Mouse (Mus musculus) urinary bladder, adult 2 months (tissue): Measurements from ENCODE around the gene Sobp. TPM values are rescaled to one million over a fixed set of nuclear protein-coding genes. Genes with fewer than 3 reads are reported as not detected.
A peak's percentile ranks its signal among the peaks of the same experiment; 100 is the strongest.

Experiments
- DNase-seq: peaks from one replicate; pipeline ENCODE4 v3.0.0; 2022; ENCODE audit warnings: low spot score
- polyA plus RNA-seq: library from polyadenylated mRNA; depleted of rRNA; stranded (reverse); fragments of >200 nt; gene quantifications from 2 replicates; pipeline ENCODE4 v1.2.3, GENCODE M21; 2012

Gene Sobp
- polyA plus RNA-seq, 1 experiment: 1.2 TPM

DNA sequence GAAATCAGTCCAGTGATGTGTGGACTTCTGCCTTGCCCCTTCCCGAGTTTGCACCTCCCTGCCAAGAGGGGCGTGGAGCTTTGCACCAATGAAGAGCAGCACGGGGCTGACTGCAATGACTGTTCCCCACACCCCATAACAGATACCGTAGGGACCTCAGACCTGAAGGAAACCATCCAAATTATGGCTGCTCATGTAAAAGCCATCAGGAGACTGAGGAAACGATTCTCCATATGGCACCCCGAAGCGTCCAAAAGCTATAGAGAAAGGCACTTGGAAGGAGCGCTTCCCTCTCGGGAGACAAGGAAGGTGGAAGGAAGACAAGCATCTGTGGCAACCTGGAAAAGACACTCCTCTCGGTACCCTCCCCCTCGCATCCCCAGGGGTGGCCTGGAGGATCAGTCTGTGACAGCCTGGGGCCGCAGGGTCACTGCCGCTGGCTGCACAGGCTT, 180.0 kb downstream of the Sobp start:
- DNase-seq: no peak

DNA sequence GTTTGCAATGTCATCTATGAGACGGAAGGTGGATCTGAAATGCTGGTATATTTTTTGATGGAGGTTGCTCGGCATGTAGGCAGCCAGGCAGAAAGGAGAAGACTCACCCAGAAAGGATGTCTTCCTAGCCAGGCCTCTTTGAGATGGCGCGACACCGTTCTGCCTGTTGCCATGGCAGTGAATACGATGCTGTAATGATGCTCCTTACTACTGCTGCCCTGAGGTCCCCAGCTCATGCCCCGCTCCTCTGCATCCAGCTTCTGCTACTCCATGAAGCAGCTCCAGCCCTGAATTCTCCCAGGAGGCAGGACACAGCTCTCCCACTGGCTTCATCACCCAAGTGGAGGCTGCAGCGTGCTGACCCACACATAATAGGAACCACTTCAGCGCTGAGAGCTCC, 183.3 kb downstream of the Sobp start:
- DNase-seq: no peak

DNA sequence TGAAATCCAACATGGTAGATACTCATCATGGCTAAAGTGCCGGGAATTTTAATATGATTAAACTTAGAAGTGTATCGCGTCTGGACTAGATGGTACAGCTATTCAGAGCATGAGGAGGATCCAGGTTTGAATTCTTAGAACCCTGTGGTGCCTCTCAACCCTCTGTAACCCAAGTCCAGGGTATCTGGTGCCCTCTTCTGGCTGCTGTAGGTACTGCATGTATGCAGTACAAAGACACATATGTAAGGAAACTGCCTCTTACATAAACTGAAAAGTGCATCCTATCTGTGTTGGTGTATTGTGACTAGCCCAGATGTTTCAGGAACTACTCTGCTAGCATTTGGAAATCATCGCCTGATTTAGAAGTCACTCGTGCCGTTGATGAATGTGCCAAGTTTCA, 184.4 kb downstream of the Sobp start:
- no peak for DNase-seq

DNA sequence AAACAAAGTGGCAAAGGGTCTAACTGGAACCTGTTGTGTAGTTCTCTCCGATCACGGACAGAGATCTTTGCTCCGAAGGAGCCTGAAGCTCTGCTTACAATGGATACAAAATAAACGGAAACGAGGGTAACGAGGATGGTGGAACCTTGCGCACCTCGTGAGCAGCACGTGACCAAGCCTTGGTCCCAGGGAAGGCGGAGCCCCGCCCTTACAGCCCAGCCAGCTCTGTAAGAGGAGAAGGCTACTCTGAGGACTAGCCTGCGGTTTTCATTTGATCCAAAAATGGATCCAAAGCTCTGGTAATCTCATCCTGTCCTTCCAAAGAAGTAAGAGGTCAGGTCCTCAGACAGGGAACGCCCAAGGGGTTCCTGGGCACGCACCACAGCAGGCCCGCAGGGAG, 185.7 kb downstream of the Sobp start:
- no peak for DNase-seq

DNA sequence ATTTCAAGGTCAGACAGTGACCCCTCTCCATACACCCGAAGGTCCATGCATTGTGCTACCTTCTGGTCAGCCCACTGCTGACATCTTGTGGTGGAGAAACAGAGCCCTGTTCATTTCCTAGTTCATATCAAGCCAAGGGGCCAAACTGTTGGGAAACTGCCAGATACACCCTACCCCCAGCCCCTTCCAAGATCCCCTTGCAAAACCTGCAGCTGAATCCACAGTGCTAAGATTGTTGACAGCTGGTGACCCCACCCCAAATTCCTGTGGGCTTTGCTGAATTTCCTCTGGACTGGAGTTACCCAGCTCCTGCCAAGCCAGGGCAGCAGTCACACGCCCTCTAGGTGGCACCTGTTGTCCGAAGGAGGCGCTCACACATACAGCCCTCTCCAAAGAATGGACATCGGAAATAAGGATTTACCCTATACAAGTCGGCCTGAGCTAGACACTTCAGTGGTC, 186.7 kb downstream of the Sobp start:
- peak; percentile 42 for DNase-seq

DNA sequence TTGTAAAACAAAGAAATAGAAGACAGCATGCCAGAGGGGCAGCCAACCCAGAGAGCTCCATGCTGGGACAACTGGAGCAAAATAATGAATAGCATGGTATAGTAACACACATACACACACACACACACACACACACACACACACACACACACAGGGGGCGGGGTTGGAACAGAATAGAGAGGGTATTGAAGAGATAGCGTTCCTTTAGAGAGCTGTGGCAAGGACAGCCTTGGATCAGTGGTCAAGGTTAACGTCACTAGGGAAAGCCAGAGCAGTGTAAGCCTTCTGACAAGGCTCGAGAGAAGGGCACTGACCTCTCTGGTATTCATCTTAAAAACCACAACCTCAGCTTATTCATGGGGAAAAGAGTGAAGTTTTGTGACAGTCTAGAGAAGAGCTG, 189.4 kb downstream of the Sobp start:
- no peak for DNase-seq

DNA sequence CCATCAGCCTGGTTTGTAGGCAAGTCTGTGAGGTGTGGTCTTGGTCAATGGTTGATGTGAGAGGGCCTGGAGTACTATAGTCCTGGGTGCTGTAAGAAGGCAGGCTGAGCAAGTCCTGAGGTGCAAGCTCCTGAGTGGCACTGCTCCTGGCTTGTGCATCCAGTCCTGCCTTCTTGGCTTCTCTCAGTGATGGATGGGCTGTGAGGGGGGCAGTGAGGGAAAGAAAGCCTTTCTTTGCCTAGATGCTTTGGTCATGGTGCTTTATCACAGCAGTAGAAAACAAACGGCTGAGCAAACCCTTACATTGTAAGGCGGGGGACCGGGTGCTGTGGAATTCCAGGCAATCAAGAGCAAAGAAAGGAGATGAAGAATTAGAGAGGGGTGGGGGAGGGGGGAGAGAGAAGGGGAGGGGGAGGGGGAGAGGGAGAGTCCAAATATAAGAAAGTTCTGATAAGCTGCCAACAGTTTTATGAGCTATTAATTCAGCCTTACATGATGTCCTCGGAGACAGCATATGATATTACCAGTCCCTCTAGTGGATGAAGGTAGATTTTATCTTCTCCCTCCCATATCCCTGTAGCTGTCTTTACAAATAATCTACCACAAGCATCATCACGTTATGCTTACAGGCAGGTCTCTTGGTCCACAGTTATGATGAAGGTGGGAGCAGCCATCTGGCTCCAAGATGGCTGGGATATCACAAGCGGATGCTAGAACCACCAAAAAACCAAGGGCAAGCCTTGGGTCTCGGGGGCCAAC, 193.2 kb downstream of the Sobp start:
- DNase-seq: no peak

DNA sequence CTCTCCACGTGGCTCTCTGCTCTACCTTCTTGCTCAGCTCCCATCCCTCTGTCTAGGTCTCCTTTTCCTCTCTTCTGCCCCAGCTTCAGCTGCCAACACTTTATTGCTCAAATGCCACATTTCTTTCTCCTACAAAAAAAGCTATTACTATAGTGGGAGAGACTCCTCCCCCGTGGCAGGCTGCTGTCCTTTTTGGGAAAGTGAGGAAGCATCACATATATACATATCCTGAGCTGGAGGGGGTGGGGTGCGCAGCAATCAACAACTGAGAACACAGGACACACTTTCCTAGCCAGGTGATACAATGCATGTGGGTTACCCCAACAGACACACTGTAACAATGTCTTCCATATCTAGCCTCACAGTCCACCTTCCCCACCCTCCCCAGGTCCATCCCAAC, 196.0 kb downstream of the Sobp start:
- DNase-seq: no peak

DNA sequence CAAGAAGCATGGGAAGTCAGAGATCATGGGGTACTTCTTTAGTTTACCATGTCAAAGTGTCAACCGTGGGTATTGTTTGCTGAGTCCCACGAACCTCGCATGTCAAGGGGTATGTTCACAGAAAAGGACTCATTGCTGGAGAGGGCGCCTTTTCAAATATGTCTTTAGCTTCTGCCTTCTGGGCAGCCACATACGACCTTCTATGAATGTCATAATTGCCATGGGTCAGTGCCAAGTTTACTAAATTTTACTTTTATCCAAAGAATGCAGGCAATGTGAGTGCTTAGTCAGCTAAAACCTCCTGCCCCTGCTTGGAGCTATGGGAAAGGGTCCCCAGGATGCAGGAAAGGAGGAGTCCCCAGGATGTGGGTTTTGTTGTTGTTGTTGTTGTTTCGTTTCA, 197.8 kb downstream of the Sobp start:
- no peak for DNase-seq

DNA sequence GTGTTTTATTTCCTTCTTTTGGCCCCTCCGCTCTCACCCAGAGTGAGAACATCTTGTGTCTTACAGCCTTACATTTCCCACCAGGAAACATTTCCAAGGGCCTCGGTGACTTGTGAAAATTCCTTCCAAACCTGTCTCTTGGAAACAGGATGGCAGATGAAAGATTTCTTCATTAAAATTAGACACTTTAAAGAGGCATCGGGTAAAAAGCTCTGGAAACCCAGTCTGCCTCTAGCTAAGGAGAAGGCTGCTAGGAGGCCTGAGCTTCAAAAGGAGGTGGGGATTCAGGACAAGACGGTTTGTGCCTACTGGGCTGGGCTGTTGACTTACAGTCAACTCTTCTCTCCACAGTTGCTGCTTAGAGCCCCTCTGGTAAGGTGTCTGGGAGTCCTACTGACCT, 200.8 kb downstream of the Sobp start:
- no peak for DNase-seq

DNA sequence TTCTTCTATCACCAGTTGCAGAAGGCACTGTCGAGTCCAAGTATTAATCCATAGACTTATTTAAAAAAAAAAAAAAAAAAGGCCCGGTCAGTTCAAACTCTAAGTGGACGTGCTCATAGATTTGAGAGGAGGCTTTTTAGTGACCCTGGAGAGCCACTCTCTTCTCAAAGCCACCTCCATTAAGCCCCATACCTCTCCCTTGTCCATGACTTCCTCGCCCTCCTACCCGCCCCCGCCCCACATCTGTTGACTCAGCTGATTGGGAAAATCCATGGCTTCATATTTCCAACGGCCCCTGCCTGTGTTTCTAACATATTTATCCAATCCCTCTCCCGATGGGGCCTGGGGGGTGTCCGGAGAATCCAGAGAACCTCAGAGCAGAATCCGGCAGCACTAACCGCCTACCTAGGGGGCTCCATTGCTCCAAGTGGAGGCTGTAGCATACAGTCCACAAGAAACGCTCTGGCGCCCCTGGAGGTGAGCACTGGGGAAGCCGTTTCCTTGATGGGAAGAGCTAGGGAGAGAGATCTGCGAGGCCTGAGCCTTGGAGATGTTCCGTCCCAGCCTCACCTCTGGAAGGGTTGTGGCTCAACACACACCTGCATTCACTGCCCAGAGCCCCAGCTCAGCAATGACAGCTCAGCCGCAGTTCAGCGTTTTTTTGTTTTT, 201.7 kb downstream of the Sobp start:
- no peak for DNase-seq

DNA sequence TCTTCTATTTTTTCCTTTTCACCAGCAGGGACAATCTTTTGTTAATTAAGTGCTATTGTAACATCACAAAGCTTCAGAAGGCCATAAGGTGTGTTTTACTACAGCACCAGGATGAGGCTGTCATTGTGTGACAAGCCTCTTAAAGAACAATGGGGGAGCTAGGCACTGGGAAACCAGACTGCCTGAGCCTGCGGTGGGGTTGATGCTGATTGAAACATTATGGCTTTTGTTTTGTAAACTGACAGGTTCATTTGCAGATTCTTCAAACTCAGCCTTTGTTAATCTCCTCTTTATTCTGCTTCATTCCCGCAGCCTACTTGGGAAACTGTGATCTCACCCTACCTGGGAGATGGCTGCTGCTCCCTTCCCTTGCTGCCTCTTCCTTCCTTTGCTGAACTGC, 206.0 kb downstream of the Sobp start:
- DNase-seq: no peak

DNA sequence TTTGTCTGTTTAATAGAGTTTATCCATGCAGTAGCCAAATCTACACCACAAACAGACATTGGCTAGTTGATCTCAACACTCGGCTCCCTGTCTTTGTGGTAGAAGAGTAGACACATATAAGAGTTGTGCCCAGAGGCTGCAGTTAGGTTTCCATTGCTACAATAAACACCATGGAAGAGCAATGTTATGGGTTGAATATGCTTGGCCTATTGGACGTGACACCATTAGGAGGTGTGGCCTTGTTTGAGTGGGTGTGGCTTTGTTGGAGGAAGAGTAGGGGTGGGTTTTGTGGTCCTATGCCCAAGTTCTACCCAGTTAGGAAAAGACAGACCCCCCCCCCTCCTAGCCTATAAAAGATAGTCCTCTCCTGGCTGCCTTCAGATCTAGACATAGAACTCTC, 211.3 kb downstream of the Sobp start:
- no peak for DNase-seq

DNA sequence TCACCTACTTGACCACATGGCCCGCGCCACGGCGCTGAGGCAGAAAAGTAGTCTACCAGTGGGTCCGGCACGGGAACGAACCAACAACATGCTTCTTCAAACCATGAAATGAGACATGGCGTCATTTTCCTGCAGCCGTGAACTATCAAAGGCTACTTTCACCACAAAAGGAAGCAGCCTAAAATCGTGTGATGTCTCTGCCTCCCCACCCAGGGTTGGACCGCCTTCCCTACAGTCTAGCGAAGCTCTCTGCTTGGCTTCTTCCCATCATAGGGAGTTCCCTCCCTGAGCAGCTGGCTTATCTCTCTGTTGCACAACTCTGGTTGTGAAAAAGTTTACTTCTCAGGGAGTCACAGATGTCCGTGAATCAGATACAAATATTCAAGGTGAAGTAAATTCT, 211.7 kb downstream of the Sobp start:
- DNase-seq: no peak

DNA sequence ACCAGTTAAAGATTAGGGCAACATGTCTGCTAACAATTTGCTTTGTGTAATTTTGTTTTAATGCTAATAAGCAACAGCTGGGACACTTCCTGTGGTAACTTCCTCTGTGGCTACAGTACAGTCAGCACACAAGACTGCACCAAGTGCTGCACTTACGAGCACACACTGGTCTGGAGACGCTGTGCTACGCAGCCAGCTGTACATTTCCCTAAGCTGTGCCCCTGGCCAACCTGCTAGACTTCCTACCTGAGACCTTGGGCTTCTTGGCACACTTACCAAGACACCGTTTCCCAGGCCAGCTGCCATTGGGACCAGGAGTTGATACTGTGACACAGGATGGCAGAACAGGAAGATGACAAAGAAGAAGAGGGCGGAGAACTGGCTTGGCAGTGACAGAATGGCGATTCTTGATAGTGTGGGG, 212.1 kb downstream of the Sobp start:
- DNase-seq: no peak

DNA sequence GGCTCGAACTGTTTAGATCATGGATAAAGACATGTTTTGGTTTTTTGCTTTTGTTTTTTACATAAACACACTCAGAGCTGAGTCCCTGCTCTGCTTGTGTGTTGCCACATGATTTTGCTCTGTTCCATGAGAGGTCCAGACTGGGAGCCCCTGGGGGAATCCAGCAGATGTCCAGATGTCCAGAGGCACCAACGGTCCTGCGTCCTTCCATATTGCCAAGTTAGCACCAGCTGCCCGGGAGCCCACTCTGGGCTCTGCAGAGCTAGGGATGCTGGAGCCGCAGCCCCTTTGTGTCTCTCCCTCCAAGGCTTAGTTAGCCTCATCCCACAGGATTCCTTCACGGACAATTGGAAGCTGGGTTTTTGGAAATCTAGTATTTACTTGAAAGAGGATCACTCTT, 212.6 kb downstream of the Sobp start:
- no peak for DNase-seq

DNA sequence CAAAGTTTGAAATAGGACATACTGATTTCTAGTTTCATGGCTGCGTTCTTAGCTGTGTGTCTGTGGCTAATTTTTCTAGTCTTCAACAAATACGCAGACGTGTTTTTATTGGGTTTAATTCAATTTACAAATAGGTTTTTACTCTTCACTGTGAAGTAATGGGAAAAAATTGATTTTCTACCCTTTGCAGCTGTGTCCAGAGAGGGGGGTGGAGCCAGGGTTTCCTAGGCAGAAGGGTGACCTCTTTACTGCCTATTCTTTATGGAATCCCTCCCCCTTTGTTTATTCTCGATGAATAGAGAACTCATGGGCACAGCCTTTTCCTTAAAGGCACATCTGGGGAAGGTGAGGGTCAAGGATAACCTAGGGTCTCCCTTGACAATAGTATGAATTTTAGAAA, 215.6 kb downstream of the Sobp start:
- no peak for DNase-seq

DNA sequence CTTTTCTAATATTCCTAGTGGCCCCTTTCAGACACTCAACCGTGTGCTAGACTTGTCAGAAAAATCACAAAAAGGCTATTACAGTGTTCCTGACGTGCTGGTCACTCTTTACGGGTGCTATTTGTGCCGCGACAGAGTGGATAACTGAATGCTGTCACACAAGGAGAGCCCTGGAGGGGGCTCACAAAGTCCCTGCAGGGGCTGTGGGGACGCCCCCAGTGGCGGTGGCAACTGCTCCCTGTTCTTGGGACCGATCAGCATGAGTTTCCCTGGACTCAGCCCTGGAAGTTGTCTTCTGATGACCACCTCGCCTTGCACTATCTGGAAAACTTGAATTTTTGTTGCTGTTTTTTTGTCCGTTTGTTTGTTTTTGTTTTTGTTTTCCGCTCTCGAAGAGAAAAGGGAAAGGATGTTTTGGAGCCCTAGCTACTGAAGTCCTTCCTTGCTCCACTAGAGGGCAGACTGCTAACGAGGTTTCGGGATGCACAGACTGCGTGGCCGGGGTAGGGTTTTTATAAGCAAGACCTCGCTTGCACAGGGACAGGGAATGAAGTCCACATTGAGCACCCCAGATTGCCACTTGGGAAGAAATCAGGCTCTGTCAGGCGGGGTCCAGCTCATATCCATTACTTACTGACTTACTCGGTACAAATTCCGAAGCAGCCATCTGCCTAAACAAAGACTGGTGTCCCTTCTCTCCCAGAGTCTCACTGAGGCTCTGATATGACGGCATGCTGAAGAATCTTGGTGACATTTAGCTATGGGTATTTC, 216.3 kb downstream of the Sobp start:
- DNase-seq: no peak

DNA sequence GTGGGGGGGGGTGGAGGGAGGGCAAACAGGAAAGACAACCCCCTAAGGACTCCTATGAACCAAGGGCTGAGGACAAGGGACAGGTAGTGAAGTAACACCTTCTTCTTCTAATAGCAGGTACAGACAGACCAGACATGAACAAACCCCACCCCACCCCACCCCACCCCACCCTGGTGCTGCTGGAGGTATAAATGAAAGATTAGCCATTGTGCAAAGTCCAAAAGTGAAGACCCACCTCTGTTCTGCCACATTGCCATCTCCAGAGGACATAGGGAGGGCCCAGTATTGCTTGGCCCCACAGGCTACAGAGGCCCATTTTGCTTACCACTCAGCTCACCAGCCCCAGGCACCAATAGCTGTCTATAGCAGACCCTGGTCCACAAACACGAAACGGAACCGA, 219.1 kb downstream of the Sobp start:
- no peak for DNase-seq

DNA sequence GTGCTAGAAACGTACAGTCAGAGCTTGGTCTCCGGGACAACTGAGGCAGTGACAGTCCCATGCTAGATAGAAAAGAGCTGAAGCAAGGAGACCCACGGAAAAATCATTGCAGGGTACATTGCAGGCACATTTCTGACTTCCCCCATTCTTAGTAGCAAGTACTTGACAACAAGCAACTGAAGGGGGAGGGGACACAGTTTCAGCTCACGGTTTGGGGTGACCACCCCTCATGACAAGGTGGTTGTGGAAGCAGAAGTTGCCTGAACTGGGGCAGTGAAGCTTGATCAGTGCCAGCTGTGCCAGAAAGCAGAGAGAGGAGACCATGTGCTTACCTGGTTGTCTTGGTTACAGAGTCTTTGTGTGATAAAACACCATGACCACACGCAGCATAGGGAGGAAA, 220.7 kb downstream of the Sobp start:
- no peak for DNase-seq
